Mouse (Mus musculus) 416B (cell line): ENCODE results near the gene Olfr937.

Experiments
- DNase-seq: peaks from one replicate; pipeline ENCODE4 v3.0.0; 2011; ENCODE audit warnings: low read depth

Olfr937 gene

DNA sequence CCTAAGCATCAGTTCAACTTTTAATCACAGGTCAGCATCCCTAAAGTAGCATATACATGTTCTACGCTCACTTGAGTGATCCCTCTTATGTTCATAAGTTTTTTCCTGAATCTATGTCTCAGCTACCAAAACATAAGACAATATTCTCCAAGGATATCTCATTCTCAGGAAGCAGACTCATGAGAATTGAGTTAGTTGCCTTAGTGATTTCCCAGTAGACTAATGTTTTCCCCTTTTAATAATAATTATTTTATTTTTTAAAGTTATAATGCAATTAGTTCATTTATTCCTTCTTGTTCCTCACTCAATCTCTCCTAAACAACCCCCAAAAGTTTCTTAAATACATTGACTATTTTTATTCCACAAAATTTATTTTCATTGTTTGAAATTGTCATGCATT, at the start of gene Olfr937:
Gene Olfr937 (minus strand): TSS at position 101 of the 400 bp plus-strand sequence.
- DNase-seq: no peak

DNA sequence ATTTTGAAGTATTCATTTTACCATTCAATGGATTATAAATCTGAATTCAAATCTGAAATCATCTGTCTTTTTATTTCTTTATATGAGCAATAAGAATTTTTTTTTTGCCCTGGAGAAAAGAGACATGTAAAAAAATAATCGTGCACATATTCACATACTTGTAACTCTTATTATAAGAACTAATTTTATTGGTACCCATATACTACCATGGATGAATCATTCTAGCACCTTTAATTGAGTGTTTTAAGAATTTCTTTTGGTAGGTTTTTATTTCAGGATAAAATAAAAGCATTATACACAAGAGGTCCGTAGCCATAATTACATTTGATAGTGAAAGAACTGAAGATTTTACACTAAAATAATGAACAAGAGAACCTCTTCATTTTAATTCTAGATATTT, 14.0 kb upstream of the Olfr937 start, which contains the start of gene Olfr938:
Gene Olfr938 (minus strand): TSS at position 101 of the 400 bp plus-strand sequence.
- DNase-seq: no peak

- no peak for DNase-seq
Observed at GRCm38 (mm10) chr9:39023277-39023676, 41.5 kb downstream of the Olfr937 start, which contains the start of gene Olfr146. Gene Olfr146, minus strand, starts transcription at chr9:39023377.
